Mouse (Mus musculus) embryonic facial prominence, embryonic 14.5 days (tissue): Measurements from ENCODE around the gene C2cd6. TPM values are rescaled to one million over a fixed set of nuclear protein-coding genes. Genes with fewer than 3 reads are reported as not detected.

Source experiments
- ATAC-seq: fragments of 200-750 bp; cut with Nextera tagmentation; 2 replicates; pipeline ENCODE4 v1.8.0; 2017; ENCODE audit warnings: low read depth, moderate number of reproducible peaks, moderate TSS enrichment
- DNase-seq: peaks from one replicate; pipeline ENCODE4 v3.0.0-alpha.2; 2015; ENCODE audit warnings: low spot score
- H3K27ac ChIP-seq: fragments of 300-500 bp; sonication (generic); replicated peaks from 2 replicates; pipeline ENCODE4 v1.5.1; 2014; ENCODE audit warnings: low read depth, mild to moderate bottlenecking, low read length, moderate library complexity
- H3K27me3 ChIP-seq: fragments of 300-500 bp; sonication (generic); replicated peaks from 2 replicates; pipeline ENCODE4 v1.6.1; 2014; ENCODE audit warnings: low read length; ENCODE audit not compliant: control insufficient read depth, insufficient read depth
- H3K36me3 ChIP-seq: fragments of 300-500 bp; sonication (generic); 2 replicates; pipeline ENCODE4 v1.6.1; 2014; ENCODE audit warnings: low read length, mixed read lengths; ENCODE audit not compliant: control insufficient read depth, insufficient read depth
- H3K4me1 ChIP-seq: fragments of 300-500 bp; sonication (generic); 2 replicates; pipeline ENCODE4 v1.6.1; 2014; ENCODE audit warnings: antibody characterized with exemption, low read length; ENCODE audit not compliant: control insufficient read depth, insufficient read depth
- H3K4me2 ChIP-seq: fragments of 300-500 bp; sonication (generic); 2 replicates; pipeline ENCODE4 v1.6.1; 2014; ENCODE audit warnings: low read depth, mild to moderate bottlenecking, low read length, moderate library complexity, mixed read lengths
- H3K4me3 ChIP-seq: fragments of 300-500 bp; sonication (generic); 2 replicates; pipeline ENCODE4 v1.5.1; 2014; ENCODE audit warnings: low read depth, mild to moderate bottlenecking, low read length
- H3K9ac ChIP-seq: fragments of 300-500 bp; sonication (generic); 2 replicates; pipeline ENCODE4 v1.6.1; 2014; ENCODE audit warnings: low read depth, mild to moderate bottlenecking, low read length, moderate library complexity, mixed read lengths
- H3K9me3 ChIP-seq: fragments of 300-500 bp; sonication (generic); 2 replicates; pipeline ENCODE4 v1.6.1; 2016; ENCODE audit warnings: low read length; ENCODE audit not compliant: control insufficient read depth
- WGBS: fragments of 180-500 bp; shearing (Covaris S2); extraction: QIAGEN DNeasy Blood & Tissue Kit; methylation state at CpG from one replicate; pipeline ENCODE4 v1.1.7; 2014; 5-methylcytosine and 5-hydroxymethylcytosine counted together
- polyA plus RNA-seq: library from polyadenylated mRNA; unstranded; fragments of >200 nt; fragmentation: Nextera tagmentation; extraction: Ambion mirVana; gene quantifications from 2 replicates; pipeline ENCODE4 v1.2.1, GENCODE M21; 2014

The C2cd6 gene
- polyA plus RNA-seq, 1 experiment from 2014 or later: not detected

- WGBS: 42% methylated on average over 3 of the region's 3 CpGs
- Histone ChIP-seq H3K4me3 (no peak overlapping the region), H3K9me3 (no peaks in the 10 kb centered on the region), H3K27ac (no peak overlapping the region), H3K4me2 (no peak overlapping the region), H3K4me1 (no peaks in the 10 kb centered on the region), H3K36me3 (no peaks in the 10 kb centered on the region), H3K9ac (no peak overlapping the region), H3K27me3 (no peaks in the 10 kb centered on the region)
- no peak for ATAC-seq
- DNase-seq: peak; percentile 36
These were observed 23.8 kb downstream of the C2cd6 start for GRCm38 (mm10) chr1:59070867-59071266.

DNA sequence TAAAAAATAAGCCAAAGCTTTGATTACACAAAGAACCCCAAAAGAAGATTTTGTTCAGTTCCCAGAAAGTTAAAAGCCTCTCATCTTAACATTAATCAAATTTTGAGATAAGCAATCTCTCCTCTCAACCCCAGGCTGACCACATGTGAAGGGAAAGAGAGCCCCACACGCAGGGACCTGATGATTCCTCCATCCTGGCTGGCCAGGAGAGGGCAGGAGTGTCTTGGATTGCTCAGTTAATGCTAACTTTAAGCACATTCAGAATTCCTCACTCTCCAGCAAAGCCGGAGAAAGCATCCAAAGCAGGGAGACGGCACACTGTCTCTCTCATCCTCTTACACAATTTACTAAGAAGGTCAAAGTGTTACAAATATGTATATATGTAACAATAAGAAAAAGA, 26.7 kb downstream of the C2cd6 start:
- Histone ChIP-seq H3K27ac (no peak overlapping the region), H3K4me3 (no peak overlapping the region), H3K9me3 (no peaks in the 10 kb centered on the region), H3K27me3 (no peaks in the 10 kb centered on the region), H3K36me3 (no peaks in the 10 kb centered on the region), H3K4me1 (no peaks in the 10 kb centered on the region), H3K4me2 (no peak overlapping the region), H3K9ac (no peak overlapping the region)
- 1% methylated on average over 3 of the region's 3 CpGs for WGBS
- peak; percentile 48 for DNase-seq
- no peak for ATAC-seq

GRCm38 (mm10) chr1:59063697-59064096, 31.0 kb downstream of the C2cd6 start:
- Histone ChIP-seq H3K4me2 (no peak overlapping the region), H3K4me3 (no peak overlapping the region), H3K27me3 (no peaks in the 10 kb centered on the region), H3K4me1 (no peaks in the 10 kb centered on the region), H3K9ac (no peak overlapping the region), H3K27ac (no peak overlapping the region), H3K9me3 (no peaks in the 10 kb centered on the region), H3K36me3 (no peaks in the 10 kb centered on the region)
- no peak for ATAC-seq
- no peak for DNase-seq
- 48% methylated on average over 3 of the region's 3 CpGs for WGBS

DNA sequence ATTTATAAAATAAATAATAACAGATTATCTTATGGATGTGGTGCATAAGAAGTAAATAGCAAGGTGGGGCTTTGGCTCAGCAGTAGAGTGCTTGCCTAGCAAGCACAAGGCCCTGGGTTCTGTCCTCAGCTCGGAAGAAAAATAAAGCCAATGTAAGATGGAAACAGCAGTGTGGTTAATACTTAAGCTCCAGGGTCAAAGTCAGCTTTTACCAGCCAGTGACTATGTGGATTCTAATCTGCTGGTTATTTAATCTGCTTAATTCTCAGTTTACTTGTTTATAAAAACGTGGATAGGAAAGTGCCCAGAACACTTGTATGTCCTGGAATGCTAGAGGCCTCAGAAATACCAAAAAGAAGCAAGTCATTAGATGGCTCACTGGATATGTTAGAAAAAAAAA, 37.7 kb downstream of the C2cd6 start:
- H3K4me2 ChIP-seq: no peak overlapping the region
- H3K9ac ChIP-seq: no peak overlapping the region
- no peaks in the 10 kb centered on the region for H3K36me3 ChIP-seq
- no peak overlapping the region for H3K27ac ChIP-seq
- no peaks in the 10 kb centered on the region for H3K4me1 ChIP-seq
- ATAC-seq (no peak), DNase-seq (no peak)
- no peaks in the 10 kb centered on the region for H3K27me3 ChIP-seq
- H3K4me3 ChIP-seq: no peak overlapping the region
- WGBS: 72% methylated on average over 2 of the region's 2 CpGs
- H3K9me3 ChIP-seq: no peaks in the 10 kb centered on the region

- Histone ChIP-seq H3K9ac (no peak overlapping the region), H3K4me2 (no peak overlapping the region), H3K9me3 (no peaks in the 10 kb centered on the region), H3K36me3 (no peaks in the 10 kb centered on the region), H3K27me3 (no peaks in the 10 kb centered on the region), H3K4me1 (no peaks in the 10 kb centered on the region), H3K4me3 (no peak overlapping the region), H3K27ac (no peak overlapping the region)
- ATAC-seq (no peak), DNase-seq (no peak)
- WGBS: 48% methylated on average over 2 of the region's 2 CpGs
These were observed 43.4 kb downstream of the C2cd6 start for GRCm38 (mm10) chr1:59051306-59051705.

GRCm38 (mm10) chr1:59037723-59038122, 57.0 kb downstream of the C2cd6 start:
- ATAC-seq (no peak), DNase-seq (no peak)
- H3K4me3 ChIP-seq: no peak overlapping the region
- WGBS: 64% methylated on average over 5 of the region's 5 CpGs
- H3K9ac ChIP-seq: no peak overlapping the region
- H3K9me3 ChIP-seq: no peaks in the 10 kb centered on the region
- H3K36me3 ChIP-seq: no peaks in the 10 kb centered on the region
- no peak overlapping the region for H3K4me2 ChIP-seq
- no peaks in the 10 kb centered on the region for H3K27me3 ChIP-seq
- H3K27ac ChIP-seq: no peak overlapping the region
- no peaks in the 10 kb centered on the region for H3K4me1 ChIP-seq

DNA sequence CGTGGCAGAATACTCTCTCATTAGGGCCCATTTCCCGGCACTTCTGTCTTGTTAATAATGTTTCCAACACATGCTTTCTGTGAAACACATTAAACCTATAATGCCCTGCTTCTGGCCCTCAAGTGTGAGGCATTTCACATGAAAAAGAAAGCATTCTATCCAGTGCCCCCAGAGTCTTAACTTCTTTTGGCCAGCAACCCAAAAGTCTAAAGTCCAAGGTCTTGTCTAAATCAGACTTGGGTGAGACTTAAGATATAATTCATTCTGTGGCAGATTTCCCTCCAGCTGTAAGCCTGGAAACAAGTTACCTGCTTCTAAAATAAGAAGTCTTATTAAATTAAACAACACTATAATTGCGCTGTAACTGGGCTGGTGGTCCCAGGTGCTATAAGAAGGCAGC, 73.1 kb downstream of the C2cd6 start:
- Histone ChIP-seq H3K4me3 (no peak overlapping the region), H3K27ac (no peak overlapping the region), H3K36me3 (no peaks in the 10 kb centered on the region), H3K27me3 (no peaks in the 10 kb centered on the region), H3K9me3 (no peaks in the 10 kb centered on the region), H3K4me2 (no peak overlapping the region), H3K4me1 (no peaks in the 10 kb centered on the region), H3K9ac (no peak overlapping the region)
- 72% methylated on average over 3 of the region's 3 CpGs for WGBS
- ATAC-seq (no peak), DNase-seq (no peak)

DNA sequence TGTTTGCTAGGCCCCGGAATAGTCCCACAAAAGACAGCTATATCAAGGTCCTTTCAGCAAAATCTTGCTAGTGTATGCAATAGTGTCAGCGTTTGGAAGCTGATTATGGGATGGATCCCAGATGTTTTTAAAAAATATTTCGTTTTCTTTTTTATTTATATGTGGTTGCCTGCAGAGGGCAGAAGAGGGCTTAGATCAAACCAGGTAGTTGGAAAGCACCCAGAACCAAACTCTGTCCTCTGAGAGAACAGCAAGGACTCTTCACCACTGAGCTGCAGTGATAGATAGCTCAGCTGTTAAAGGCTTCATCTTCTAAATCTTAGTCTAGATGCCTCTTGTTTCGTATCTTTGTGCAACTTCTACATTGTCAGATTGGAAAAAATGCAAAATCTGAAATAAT, 85.5 kb downstream of the C2cd6 start:
- Histone ChIP-seq H3K27ac (no peak overlapping the region), H3K4me3 (no peak overlapping the region), H3K4me1 (no peaks in the 10 kb centered on the region), H3K36me3 (no peaks in the 10 kb centered on the region), H3K27me3 (no peaks in the 10 kb centered on the region), H3K9ac (no peak overlapping the region), H3K9me3 (no peaks in the 10 kb centered on the region), H3K4me2 (no peak overlapping the region)
- WGBS: 33% methylated on average over 4 of the region's 4 CpGs
- DNase-seq: peak; percentile 41
- ATAC-seq: no peak
